Mouse (Mus musculus): ENCODE results near the gene Loxl4.

GRCm38 (mm10) chr19:42602041-42602440 lies 10.6 kb downstream of the Loxl4 start:
- TF ChIP-seq CTCF (IDR thresholded peaks at IDR 0.05; ENCODE audit: low read depth, low read length) (no peak), GATA1 (IDR thresholded peaks at IDR 0.05; ENCODE audit: borderline replicate concordance, low read length) (no peak), TAL1 (conservative IDR thresholded peaks at IDR 0.05; ENCODE audit: low read depth, low read length) (no peak)

Measured in G1E (cell line).